Mouse (Mus musculus) c-Kit-negative CD71-positive TER-119-positive erythroid progenitor cells, embryonic 14.5 days (primary cell): ENCODE measurements around the gene Tuba1c.
A peak's percentile ranks its signal among the peaks of the same experiment; 100 is the strongest.
"Not testable (repeated sequence)": the region's sequence is repeated elsewhere in the genome, so short reads cannot be mapped to it uniquely, and the experiment has no call there.

ENCODE experiments used
- DNase-seq: peaks from one replicate; pipeline ENCODE4 v3.0.0-alpha.2; 2013; ENCODE audit warnings: low read depth, low spot score

Tuba1c gene

GRCm38 (mm10) chr15:99030585-99031387 lies 1.1 kb downstream of the Tuba1c start:
- DNase-seq: peak; percentile 62

- no peak for DNase-seq
Measured at GRCm38 (mm10) chr15:99031388-99031675, 1.6 kb downstream of the Tuba1c start.

GRCm38 (mm10) chr15:99032041-99032725 lies 2.5 kb downstream of the Tuba1c start:
- no peak for DNase-seq

- no peak for DNase-seq
Measured at GRCm38 (mm10) chr15:99032726-99033250, 3.1 kb downstream of the Tuba1c start.

GRCm38 (mm10) chr15:99033498-99034270 lies 4.0 kb downstream of the Tuba1c start:
- no peak for DNase-seq

- DNase-seq: no peak
Measured at GRCm38 (mm10) chr15:99035431-99035830, 5.7 kb downstream of the Tuba1c start.

- no peak for DNase-seq
Measured at GRCm38 (mm10) chr15:99036249-99036905, 6.7 kb downstream of the Tuba1c start.

- no peak for DNase-seq
Measured at GRCm38 (mm10) chr15:99038025-99038424, 8.3 kb downstream of the Tuba1c start.

GRCm38 (mm10) chr15:99038797-99039196 lies 9.1 kb downstream of the Tuba1c start:
- DNase-seq: no peak

GRCm38 (mm10) chr15:99039306-99039705 lies 9.6 kb downstream of the Tuba1c start:
- DNase-seq: no peak

GRCm38 (mm10) chr15:99039996-99040919 lies 10.6 kb downstream of the Tuba1c start:
- DNase-seq: no peak

- no peak for DNase-seq
Measured at GRCm38 (mm10) chr15:99040920-99041856, 11.5 kb downstream of the Tuba1c start.

GRCm38 (mm10) chr15:99042334-99042733 lies 12.6 kb downstream of the Tuba1c start:
- no peak for DNase-seq

- DNase-seq: no peak
Measured at GRCm38 (mm10) chr15:99044854-99045253, 15.2 kb downstream of the Tuba1c start.

- DNase-seq: not testable (repeated sequence)
Measured at GRCm38 (mm10) chr15:99045734-99046133, 16.0 kb downstream of the Tuba1c start.

- no peak for DNase-seq
Measured at GRCm38 (mm10) chr15:99049473-99050253, 20.0 kb downstream of the Tuba1c start.

- DNase-seq: no peak
Measured at GRCm38 (mm10) chr15:99053373-99053772, 23.7 kb downstream of the Tuba1c start.

- DNase-seq: no peak
Measured at GRCm38 (mm10) chr15:99055040-99055439, 25.3 kb downstream of the Tuba1c start, which contains the start of gene Prph. TSS of gene Prph (plus strand) at chr15:99055174.
